Mouse (Mus musculus) macrophage (primary cell): ENCODE results near the gene Rab6a. TPM values are rescaled to one million over a fixed set of nuclear protein-coding genes. Genes with fewer than 3 reads are reported as not detected.

Source experiments
- H3K27ac ChIP-seq: fragments of 350-480 bp; formaldehyde crosslinking; 2 replicates; pipeline ENCODE4 v1.9.0; 2021
- H3K36me3 ChIP-seq: fragments of 350-480 bp; formaldehyde crosslinking; 2 replicates; pipeline ENCODE4 v1.9.0; 2021; ENCODE audit errors: inconsistent target
- H3K4me3 ChIP-seq: fragments of 350-480 bp; formaldehyde crosslinking; 2 replicates; pipeline ENCODE4 v1.9.0; 2021; ENCODE audit errors: inconsistent target
- H3K79me2 ChIP-seq: fragments of 350-480 bp; formaldehyde crosslinking; 2 replicates; pipeline ENCODE4 v1.9.0; 2021; ENCODE audit errors: inconsistent target
- WGBS: methylation state at CpG from one replicate; pipeline ENCODE4 v1.1.7; 2026; ENCODE audit warnings: inconsistent platforms; ENCODE audit not compliant: missing documents; 5-methylcytosine and 5-hydroxymethylcytosine counted together
- polyA plus RNA-seq: library from polyadenylated mRNA; stranded (reverse); fragments of 250-400 nt; gene quantifications from 3 replicates; pipeline ENCODE4 v1.2.4, GENCODE M21; 2018; ENCODE audit warnings: inconsistent platforms

The Rab6a gene
- polyA plus RNA-seq, 1 experiment from 2014 or later, result 103 TPM

GRCm38 (mm10) chr7:100681132-100681531, 73.9 kb downstream of the Rab6a start:
- H3K27ac ChIP-seq, result no peak overlapping the region
- H3K79me2 ChIP-seq, result no peaks in the 10 kb centered on the region
- WGBS, result 75% methylated on average over 5 of the region's 5 CpGs
- H3K4me3 ChIP-seq, result no peak overlapping the region
- H3K36me3 ChIP-seq, result no peaks in the 10 kb centered on the region

- no peaks in the 10 kb centered on the region for H3K36me3 ChIP-seq
- no peak overlapping the region for H3K27ac ChIP-seq
- no peaks in the 10 kb centered on the region for H3K79me2 ChIP-seq
- 100% methylated on average over 1 of the region's 1 CpGs for WGBS
- H3K4me3 ChIP-seq, result no peak overlapping the region
Measured at GRCm38 (mm10) chr7:100683241-100683640, 76.0 kb downstream of the Rab6a start.

DNA sequence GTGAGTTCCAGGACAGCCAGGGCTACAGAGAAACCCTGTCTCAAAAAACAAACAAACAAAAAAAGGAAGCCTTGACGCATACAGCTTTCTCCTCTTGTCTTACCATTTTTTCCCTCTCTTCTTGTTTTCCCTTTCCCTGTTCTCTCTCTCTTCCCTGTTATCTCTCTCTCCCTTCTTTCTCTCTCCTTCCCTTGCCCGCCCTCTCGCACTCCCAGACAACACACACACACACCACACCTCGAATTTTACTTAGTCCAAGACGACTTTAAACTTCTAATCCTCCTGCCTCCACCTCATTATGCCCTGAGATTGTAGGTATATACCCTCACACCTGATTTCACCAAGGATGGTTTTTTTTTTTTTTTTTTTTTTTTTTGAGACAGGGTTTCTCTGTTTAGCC, 76.9 kb downstream of the Rab6a start:
- WGBS, result 66% methylated on average over 3 of the region's 5 CpGs
- Histone ChIP-seq H3K79me2 (no peaks in the 10 kb centered on the region), H3K27ac (no peak overlapping the region), H3K4me3 (no peak overlapping the region), H3K36me3 (no peaks in the 10 kb centered on the region)

GRCm38 (mm10) chr7:100684538-100684937, 77.3 kb downstream of the Rab6a start:
- WGBS, result 42% methylated on average over 6 of the region's 7 CpGs
- no peak overlapping the region for H3K4me3 ChIP-seq

DNA sequence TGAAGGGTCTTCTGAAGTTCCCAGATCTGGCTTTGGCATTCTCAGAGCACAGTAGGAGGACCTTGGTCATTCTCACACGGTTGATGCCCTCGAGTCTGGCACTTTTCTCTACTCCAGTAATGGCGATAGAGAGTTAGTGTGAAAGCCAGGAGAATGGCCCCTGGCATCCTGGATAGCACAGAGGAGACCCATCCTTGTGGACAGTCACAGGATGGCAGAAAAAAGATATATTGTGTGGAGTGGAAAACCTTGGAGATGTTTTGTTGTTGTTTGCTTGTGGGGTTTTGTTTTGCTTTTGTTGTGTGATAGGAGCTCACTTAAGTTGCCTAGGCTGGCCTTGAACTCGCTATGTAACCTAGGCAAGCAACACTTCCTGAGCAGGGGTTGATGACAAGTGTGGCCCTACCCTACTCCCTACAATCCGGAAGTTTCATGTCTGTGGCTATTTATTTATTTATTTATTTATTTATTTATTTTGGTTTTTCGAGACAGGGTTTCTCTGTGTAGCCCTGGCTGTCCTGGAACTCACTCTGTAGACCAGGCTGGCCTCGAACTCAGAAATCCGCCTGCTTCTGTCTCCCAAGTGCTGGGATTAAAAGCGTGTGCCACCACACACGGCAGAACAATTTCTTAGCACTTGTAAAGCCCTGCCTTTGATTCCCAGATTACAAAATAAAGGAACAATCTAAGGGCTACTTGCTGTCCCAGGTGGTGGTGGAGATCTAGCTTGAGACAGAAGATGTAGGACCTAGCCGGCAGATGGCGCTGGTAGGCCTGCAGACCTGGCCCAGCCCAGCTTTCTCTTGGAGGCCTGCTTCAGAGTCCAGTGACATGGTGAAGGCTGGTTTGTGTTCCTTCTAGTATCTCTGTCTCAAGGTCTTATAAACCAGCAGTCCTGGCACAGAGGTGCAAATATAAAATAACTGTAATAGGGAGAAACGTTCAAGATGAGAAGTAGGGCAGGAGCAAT, 78.1 kb downstream of the Rab6a start:
- 39% methylated on average over 12 of the region's 13 CpGs for WGBS
- H3K27ac ChIP-seq, result no peak overlapping the region

More at GRCm38 (mm10) chr7:100684538-100684937, 77.3 kb downstream of the Rab6a start:
- H3K79me2 ChIP-seq, result no peaks in the 10 kb centered on the region
- no peak overlapping the region for H3K27ac ChIP-seq
- no peaks in the 10 kb centered on the region for H3K36me3 ChIP-seq

DNA sequence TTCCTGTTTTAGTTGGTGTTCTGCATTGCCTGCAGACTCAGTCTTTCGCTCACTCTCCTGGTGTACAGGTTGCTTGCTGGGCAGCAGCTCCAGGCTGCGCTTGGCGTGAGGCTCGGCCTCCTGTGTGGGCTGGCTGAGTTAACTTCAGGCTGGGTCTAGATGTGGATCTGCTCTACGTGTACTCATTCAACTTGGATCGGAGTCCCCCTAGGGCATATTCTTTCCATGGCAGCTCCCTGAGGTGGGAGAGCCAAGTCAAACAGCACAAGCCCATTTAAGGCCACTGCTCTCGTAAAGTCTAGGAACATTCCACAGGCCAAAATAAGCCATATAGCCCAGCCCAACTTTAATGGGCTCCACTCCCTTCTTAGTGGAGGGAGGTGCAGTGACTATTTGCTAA, 81.3 kb downstream of the Rab6a start:
- WGBS, result 95% methylated on average over 7 of the region's 7 CpGs
- no peaks in the 10 kb centered on the region for H3K79me2 ChIP-seq
- no peak overlapping the region for H3K27ac ChIP-seq
- no peaks in the 10 kb centered on the region for H3K36me3 ChIP-seq
- no peak overlapping the region for H3K4me3 ChIP-seq

More for the DNA sequence above, 78.1 kb downstream of the Rab6a start:
- H3K36me3 ChIP-seq, result no peaks in the 10 kb centered on the region
- no peaks in the 10 kb centered on the region for H3K79me2 ChIP-seq
- H3K4me3 ChIP-seq, result no peak overlapping the region

Other genes starting within 250 kb of the Rab6a start
- gene C2cd3, start 235.2 kb upstream of the Rab6a start, polyA plus RNA-seq, result 10.9 to 14.9 TPM (median 14.3 TPM) in 3 replicates
- gene Ppme1, start 235.1 kb upstream of the Rab6a start, polyA plus RNA-seq, result 21.1 to 34.9 TPM (median 23.0 TPM) in 3 replicates
- gene Ucp3, start 134.4 kb upstream of the Rab6a start, polyA plus RNA-seq, result not detected in 3 replicates
- gene Ucp2, start 114.1 kb upstream of the Rab6a start, polyA plus RNA-seq, result 934 to 1,261 TPM (median 1,117 TPM) in 3 replicates
- gene Dnajb13, start 92.5 kb upstream of the Rab6a start, polyA plus RNA-seq, result 0.88 to 2.8 TPM (median 2.0 TPM) in 3 replicates
- 33.7 to 48.0 TPM (median 34.1 TPM) in 3 replicates for gene Coa4, start 70.3 kb upstream of the Rab6a start, polyA plus RNA-seq
- gene Mrpl48, start 891 bp downstream of the Rab6a start, polyA plus RNA-seq, result 35.4 to 91.9 TPM (median 36.6 TPM) in 3 replicates
- gene Plekhb1, start 55.0 kb downstream of the Rab6a start, polyA plus RNA-seq, result not detected in 3 replicates
- gene Fam168a, start 99.2 kb downstream of the Rab6a start, polyA plus RNA-seq, result 13.3 to 27.2 TPM (median 17.3 TPM) in 3 replicates